Mouse (Mus musculus) testis, adult 10 weeks (tissue): ENCODE results near the gene Gja6. TPM values are rescaled to one million over a fixed set of nuclear protein-coding genes. Genes with fewer than 3 reads are reported as not detected.

Experiments used
- polyA plus RNA-seq: library from polyadenylated mRNA; stranded (reverse); fragments of 350-450 nt; fragmentation: Illumina TruSeq; extraction: RNeasy Lipid Tissue Mini Kit (QIAGEN cat#74804); gene quantifications from one replicate; pipeline ENCODE4 v1.2.3, GENCODE M21; 2014; ENCODE audit warnings: low read depth, low replicate concordance

Gene Gja6
- polyA plus RNA-seq: 17.9 TPM

GRCm38 (mm10) chrX:160906952-160907351 lies at the start of gene Gja6:
Gene Gja6 (minus strand): TSS chrX:160907052.

Other genes starting within 250 kb of the Gja6 start
- 114 TPM for gene Ppef1, start 171.3 kb downstream of the Gja6 start, polyA plus RNA-seq
- gene Rs1, start 139.0 kb downstream of the Gja6 start, polyA plus RNA-seq: not detected
- gene Cdkl5, start 87.7 kb upstream of the Gja6 start, polyA plus RNA-seq: 31.2 TPM
- gene Scml2, start 210.1 kb upstream of the Gja6 start, polyA plus RNA-seq: 59.6 TPM